Mouse (Mus musculus) embryonic facial prominence, embryonic 14.5 days (tissue): ENCODE data around the gene Gm20661. TPM values are rescaled to one million over a fixed set of nuclear protein-coding genes. Genes with fewer than 3 reads are reported as not detected.
A peak's percentile ranks its signal among the peaks of the same experiment; 100 is the strongest.

Source experiments
- ATAC-seq: fragments of 200-750 bp; cut with Nextera tagmentation; 2 replicates; pipeline ENCODE4 v1.8.0; 2017; ENCODE audit warnings: low read depth, moderate number of reproducible peaks, moderate TSS enrichment
- DNase-seq: peaks from one replicate; pipeline ENCODE4 v3.0.0-alpha.2; 2015; ENCODE audit warnings: low spot score
- H3K27ac ChIP-seq: fragments of 300-500 bp; sonication (generic); replicated peaks from 2 replicates; pipeline ENCODE4 v1.5.1; 2014; ENCODE audit warnings: low read depth, mild to moderate bottlenecking, low read length, moderate library complexity
- H3K27me3 ChIP-seq: fragments of 300-500 bp; sonication (generic); replicated peaks from 2 replicates; pipeline ENCODE4 v1.6.1; 2014; ENCODE audit warnings: low read length; ENCODE audit not compliant: control insufficient read depth, insufficient read depth
- H3K36me3 ChIP-seq: fragments of 300-500 bp; sonication (generic); 2 replicates; pipeline ENCODE4 v1.6.1; 2014; ENCODE audit warnings: low read length, mixed read lengths; ENCODE audit not compliant: control insufficient read depth, insufficient read depth
- H3K4me1 ChIP-seq: fragments of 300-500 bp; sonication (generic); 2 replicates; pipeline ENCODE4 v1.6.1; 2014; ENCODE audit warnings: antibody characterized with exemption, low read length; ENCODE audit not compliant: control insufficient read depth, insufficient read depth
- H3K4me2 ChIP-seq: fragments of 300-500 bp; sonication (generic); 2 replicates; pipeline ENCODE4 v1.6.1; 2014; ENCODE audit warnings: low read depth, mild to moderate bottlenecking, low read length, moderate library complexity, mixed read lengths
- H3K4me3 ChIP-seq: fragments of 300-500 bp; sonication (generic); 2 replicates; pipeline ENCODE4 v1.5.1; 2014; ENCODE audit warnings: low read depth, mild to moderate bottlenecking, low read length
- H3K9ac ChIP-seq: fragments of 300-500 bp; sonication (generic); 2 replicates; pipeline ENCODE4 v1.6.1; 2014; ENCODE audit warnings: low read depth, mild to moderate bottlenecking, low read length, moderate library complexity, mixed read lengths
- H3K9me3 ChIP-seq: fragments of 300-500 bp; sonication (generic); 2 replicates; pipeline ENCODE4 v1.6.1; 2016; ENCODE audit warnings: low read length; ENCODE audit not compliant: control insufficient read depth
- WGBS: fragments of 180-500 bp; shearing (Covaris S2); extraction: QIAGEN DNeasy Blood & Tissue Kit; methylation state at CpG from one replicate; pipeline ENCODE4 v1.1.7; 2014; 5-methylcytosine and 5-hydroxymethylcytosine counted together
- polyA plus RNA-seq: library from polyadenylated mRNA; unstranded; fragments of >200 nt; fragmentation: Nextera tagmentation; extraction: Ambion mirVana; gene quantifications from 2 replicates; pipeline ENCODE4 v1.2.1, GENCODE M21; 2014

Gene Gm20661
- polyA plus RNA-seq, 1 experiment from 2014 or later, result 5.9 TPM

DNA sequence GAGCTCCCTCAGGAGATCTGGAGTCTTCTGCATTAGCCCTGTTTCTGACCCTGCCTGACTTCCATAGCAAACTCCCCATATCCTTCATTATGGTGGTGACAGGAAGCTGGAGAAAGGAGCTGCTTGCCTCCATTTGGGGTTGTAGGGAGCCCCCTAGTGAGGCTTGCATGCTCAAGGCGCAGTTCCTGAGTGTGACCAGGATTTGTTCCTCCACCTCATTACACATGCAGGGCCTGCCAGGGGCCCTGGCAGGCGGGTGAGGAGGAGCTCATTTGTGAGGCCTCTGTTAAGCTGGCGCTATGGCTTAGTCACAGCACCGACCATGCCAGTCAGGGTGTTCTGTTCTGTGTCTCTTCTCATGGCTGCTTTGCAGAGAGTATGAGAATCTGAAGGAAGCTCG, 21.0 kb upstream of the Gm20661 start:
- Histone ChIP-seq H3K9ac (no peak overlapping the region), H3K36me3 (peaks cover 40% of the 10 kb centered on the region), H3K4me2 (no peak overlapping the region), H3K27ac (no peak overlapping the region), H3K27me3 (no peaks in the 10 kb centered on the region), H3K9me3 (no peaks in the 10 kb centered on the region), H3K4me1 (no peaks in the 10 kb centered on the region), H3K4me3 (no peak overlapping the region)
- WGBS, result 60% methylated on average over 5 of the region's 5 CpGs
- DNase-seq (peak; percentile 67), ATAC-seq (0 out of 2 replicates have a peak, but pooled peaks have one; percentile 27)

DNA sequence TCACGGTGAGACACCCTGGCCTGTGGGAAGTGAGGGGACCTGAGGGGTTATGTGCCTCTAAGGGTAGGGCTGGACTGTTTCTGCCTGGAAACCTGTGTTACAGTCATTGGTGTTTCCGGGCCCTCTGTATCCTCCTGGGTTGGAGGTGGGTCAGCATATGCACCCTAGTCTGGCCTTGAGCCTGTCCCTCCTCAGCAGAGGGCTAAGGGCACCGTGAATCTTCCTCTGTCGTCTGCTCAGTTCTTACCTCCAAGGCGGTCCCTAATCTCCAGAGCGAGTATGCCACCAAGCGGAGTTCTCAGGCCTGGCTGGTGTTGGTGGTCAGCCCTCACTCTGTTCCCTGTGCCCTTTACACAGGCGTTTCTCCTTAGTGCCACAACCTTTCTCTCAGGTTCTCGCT, 19.9 kb upstream of the Gm20661 start:
- Histone ChIP-seq H3K27ac (no peak overlapping the region), H3K27me3 (no peaks in the 10 kb centered on the region), H3K4me1 (no peaks in the 10 kb centered on the region), H3K9me3 (no peaks in the 10 kb centered on the region), H3K4me3 (no peak overlapping the region), H3K4me2 (no peak overlapping the region), H3K36me3 (peaks cover 29% of the 10 kb centered on the region), H3K9ac (no peak overlapping the region)
- WGBS, result 95% methylated on average over 9 of the region's 9 CpGs
- ATAC-seq (no peak), DNase-seq (no peak)

DNA sequence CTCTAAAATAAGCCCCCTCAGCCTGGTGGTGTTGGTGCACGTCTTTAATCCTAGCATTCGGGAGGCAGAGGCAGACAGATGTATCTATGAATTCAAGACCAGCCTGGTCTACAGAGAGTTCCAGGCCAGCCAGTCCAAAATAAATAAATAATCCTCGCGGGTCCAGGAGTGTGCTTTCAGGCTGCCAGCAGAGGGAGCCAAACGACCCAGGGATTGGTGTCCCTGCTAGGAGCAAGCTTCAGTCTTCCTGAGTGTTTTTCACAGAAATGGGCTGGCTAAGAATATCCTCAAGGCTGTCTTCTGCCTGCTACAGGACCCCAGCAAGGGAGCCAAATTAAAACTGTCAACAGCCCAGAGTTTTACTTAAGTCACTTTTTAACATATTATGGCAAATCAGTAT, 19.2 kb upstream of the Gm20661 start:
- H3K9ac ChIP-seq, result no peak overlapping the region
- H3K4me2 ChIP-seq, result no peak overlapping the region
- WGBS, result 10% methylated on average over 5 of the region's 5 CpGs
- H3K4me1 ChIP-seq, result no peaks in the 10 kb centered on the region
- no peaks in the 10 kb centered on the region for H3K9me3 ChIP-seq
- no peaks in the 10 kb centered on the region for H3K27me3 ChIP-seq
- H3K4me3 ChIP-seq, result no peak overlapping the region
- H3K36me3 ChIP-seq, result peaks cover 25% of the 10 kb centered on the region
- peak; percentile 83 for ATAC-seq
- no peak overlapping the region for H3K27ac ChIP-seq
- peak; percentile 92 for DNase-seq

DNA sequence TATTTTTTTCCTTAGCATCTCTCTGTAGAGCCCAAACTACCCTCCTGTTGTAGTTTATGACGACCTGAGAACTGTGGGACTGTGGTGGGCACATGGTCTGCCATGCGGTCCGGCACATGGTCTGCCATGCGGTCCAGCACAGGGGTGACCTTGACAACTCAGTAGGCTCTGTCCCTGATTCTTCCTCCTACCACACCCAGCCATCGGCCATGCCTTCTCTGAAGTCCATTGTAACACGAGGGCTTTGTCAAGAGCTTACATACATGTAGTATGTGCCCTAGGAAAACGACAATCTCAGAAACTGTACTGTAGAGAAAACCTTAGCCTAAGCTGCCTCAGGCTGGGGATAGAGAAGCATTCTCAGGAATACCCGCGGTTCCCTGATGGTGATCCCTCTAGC, 18.2 kb upstream of the Gm20661 start:
- H3K36me3 ChIP-seq, result peaks cover 27% of the 10 kb centered on the region
- WGBS, result 92% methylated on average over 9 of the region's 9 CpGs
- H3K27me3 ChIP-seq, result no peaks in the 10 kb centered on the region
- no peak overlapping the region for H3K4me2 ChIP-seq
- H3K4me3 ChIP-seq, result no peak overlapping the region
- H3K9ac ChIP-seq, result no peak overlapping the region
- H3K9me3 ChIP-seq, result no peaks in the 10 kb centered on the region
- H3K27ac ChIP-seq, result no peak overlapping the region
- no peak for ATAC-seq
- no peaks in the 10 kb centered on the region for H3K4me1 ChIP-seq
- DNase-seq, result no peak

DNA sequence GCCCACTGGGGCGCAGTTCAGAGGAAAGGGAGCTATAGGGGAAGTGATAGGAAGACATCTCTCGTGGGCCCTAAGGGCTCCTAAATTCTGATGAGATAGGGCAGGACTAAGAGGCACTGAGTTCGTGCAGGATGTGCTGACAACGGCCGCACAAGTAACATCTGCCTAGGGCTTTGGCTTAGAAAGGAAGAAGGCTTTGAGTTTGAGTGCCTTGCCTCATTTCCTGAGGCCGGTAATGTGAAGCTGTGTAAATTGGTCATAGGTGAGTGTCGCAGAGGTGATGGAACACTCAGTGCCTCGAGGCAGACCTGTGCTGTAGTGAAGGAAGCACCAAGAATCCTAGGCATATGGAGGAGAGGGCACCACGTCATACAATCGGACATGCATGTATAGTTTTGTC, 16.2 kb upstream of the Gm20661 start:
- no peak overlapping the region for H3K4me3 ChIP-seq
- H3K9me3 ChIP-seq, result no peaks in the 10 kb centered on the region
- no peak overlapping the region for H3K27ac ChIP-seq
- no peak overlapping the region for H3K4me2 ChIP-seq
- no peaks in the 10 kb centered on the region for H3K4me1 ChIP-seq
- no peaks in the 10 kb centered on the region for H3K27me3 ChIP-seq
- WGBS, result 87% methylated on average over 10 of the region's 10 CpGs
- ATAC-seq (no peak), DNase-seq (no peak)
- H3K9ac ChIP-seq, result no peak overlapping the region
- peaks cover 42% of the 10 kb centered on the region for H3K36me3 ChIP-seq

DNA sequence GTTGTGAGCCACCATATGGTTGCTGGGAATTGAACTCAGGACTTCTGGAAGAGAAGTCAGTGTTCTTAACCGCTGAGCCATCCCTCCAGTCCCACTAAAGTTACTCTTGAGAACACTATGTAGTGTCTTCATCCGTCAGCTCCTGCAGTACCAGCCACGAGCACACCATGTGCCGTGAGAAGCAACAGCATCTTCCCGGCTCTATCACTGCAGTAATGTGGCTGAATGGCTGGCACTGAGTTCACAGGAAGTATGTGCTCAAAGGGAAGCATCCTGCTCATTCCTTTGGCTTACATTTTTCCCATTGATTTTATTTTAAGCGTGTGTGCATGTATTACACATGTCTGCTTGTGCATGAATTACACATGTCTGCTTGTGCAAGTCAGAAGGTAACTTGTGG, 15.4 kb upstream of the Gm20661 start:
- ATAC-seq (no peak), DNase-seq (no peak)
- Histone ChIP-seq H3K36me3 (peaks cover 40% of the 10 kb centered on the region), H3K27me3 (no peaks in the 10 kb centered on the region), H3K4me3 (no peak overlapping the region), H3K4me1 (no peaks in the 10 kb centered on the region), H3K4me2 (no peak overlapping the region), H3K9ac (no peak overlapping the region), H3K9me3 (no peaks in the 10 kb centered on the region), H3K27ac (no peak overlapping the region)
- WGBS, result 79% methylated on average over 6 of the region's 6 CpGs

DNA sequence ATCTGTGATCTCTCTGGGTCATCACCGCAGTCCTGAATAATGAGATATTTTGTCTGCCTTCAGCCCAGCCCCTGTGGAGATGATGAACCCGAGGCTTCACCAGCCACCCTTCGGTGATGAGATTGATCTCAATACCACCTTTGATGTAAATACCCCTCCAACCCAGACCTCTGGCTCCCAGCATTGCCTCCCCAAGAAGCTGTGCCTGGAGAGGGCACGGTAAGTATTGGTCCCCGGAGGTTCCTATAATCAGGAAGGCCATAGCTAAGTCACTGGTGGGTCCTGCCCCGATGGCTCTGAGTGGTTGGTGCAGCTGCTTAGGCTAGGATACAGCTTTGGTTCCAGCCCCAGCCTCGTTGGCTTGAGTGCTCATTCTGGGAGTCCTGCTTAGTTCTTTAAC, 14.3 kb upstream of the Gm20661 start:
- Histone ChIP-seq H3K27me3 (no peaks in the 10 kb centered on the region), H3K4me1 (no peaks in the 10 kb centered on the region), H3K9me3 (no peaks in the 10 kb centered on the region), H3K4me3 (no peak overlapping the region), H3K9ac (no peak overlapping the region), H3K4me2 (no peak overlapping the region), H3K27ac (no peak overlapping the region), H3K36me3 (peaks cover 38% of the 10 kb centered on the region)
- WGBS, result 92% methylated on average over 7 of the region's 7 CpGs
- ATAC-seq (no peak), DNase-seq (no peak)

DNA sequence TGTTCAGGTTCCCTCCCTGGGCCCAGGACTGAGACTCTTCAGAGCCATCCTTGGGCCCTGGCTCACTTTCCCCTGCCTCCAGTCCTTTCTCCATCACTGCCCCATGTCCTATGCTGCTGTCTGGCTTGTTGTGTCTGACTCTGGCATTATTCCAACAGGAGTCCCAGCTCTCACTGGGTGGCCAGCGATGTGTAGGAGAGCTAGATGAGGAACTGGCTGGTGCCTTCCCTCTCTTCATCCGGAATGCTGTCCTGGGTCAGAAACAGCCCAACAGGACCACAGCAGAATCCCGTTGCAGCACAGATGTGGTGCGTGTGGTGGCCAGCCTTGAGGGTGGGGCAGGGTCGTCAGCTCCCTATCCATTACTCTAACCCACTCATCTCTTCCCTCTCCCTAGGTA, 12.5 kb upstream of the Gm20661 start:
- H3K36me3 ChIP-seq, result peaks cover 32% of the 10 kb centered on the region
- no peak overlapping the region for H3K4me3 ChIP-seq
- no peak overlapping the region for H3K9ac ChIP-seq
- 91% methylated on average over 5 of the region's 5 CpGs for WGBS
- H3K9me3 ChIP-seq, result no peaks in the 10 kb centered on the region
- H3K4me2 ChIP-seq, result no peak overlapping the region
- H3K27me3 ChIP-seq, result no peaks in the 10 kb centered on the region
- H3K4me1 ChIP-seq, result 0 out of 2 replicates have a peak, but pooled peaks cover 2% of the 10 kb centered on the region
- no peak overlapping the region for H3K27ac ChIP-seq
- ATAC-seq, result no peak
- no peak for DNase-seq

DNA sequence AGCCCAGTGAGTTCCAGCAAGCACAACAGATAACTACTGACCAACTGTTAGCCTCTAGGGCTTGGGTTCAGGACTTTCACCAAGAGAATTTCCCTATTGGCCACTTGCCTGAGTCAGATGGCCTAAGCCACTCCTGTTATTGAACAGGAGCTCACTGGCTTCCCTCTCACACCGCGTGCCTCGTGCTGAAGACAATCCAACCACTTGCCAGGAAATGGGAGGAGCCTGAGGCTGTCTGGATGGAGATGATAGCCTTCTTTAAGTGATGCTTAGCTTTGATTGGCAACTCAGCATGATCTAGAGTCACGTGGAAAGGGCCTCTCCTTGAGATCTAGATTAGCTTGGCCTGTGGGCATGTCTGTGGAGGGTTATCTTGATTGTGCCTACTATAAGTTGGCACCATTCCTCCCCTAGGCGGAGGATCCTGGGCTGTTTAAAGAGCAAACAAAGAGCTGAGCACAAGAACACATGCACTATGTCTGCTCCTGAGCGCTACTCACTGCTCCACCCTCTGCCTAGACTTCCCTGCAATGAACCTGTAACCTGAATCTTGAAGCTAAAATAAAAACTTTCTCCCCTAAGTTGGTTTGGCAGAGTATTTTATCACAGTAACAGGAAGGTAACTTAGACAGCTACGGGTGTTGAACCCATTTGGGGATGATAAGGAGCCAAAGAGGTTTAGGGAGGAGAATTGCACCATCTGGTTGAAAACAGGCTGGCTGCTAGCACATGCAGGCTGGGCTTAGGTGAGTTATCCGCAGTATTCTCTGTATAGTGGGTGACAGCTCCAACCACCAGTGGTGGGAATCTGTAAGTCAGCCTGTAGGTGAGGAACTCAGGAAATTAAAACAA, 10.9 kb upstream of the Gm20661 start:
- H3K4me3 ChIP-seq, result no peak overlapping the region
- 75% methylated on average over 8 of the region's 8 CpGs for WGBS
- peaks cover 32% of the 10 kb centered on the region for H3K36me3 ChIP-seq
- no peak overlapping the region for H3K9ac ChIP-seq
- H3K27me3 ChIP-seq, result no peaks in the 10 kb centered on the region
- H3K27ac ChIP-seq, result no peak overlapping the region
- DNase-seq, result no peak
- 0 out of 2 replicates have a peak, but pooled peaks cover 5% of the 10 kb centered on the region for H3K4me1 ChIP-seq
- H3K9me3 ChIP-seq, result no peaks in the 10 kb centered on the region
- H3K4me2 ChIP-seq, result no peak overlapping the region
- ATAC-seq, result no peak
